Mouse (Mus musculus) mouse trophoblast stem cell (cell line): ENCODE measurements around the gene Satb2.

Experiments used
- in situ Hi-C, 2 experiments: fragments of 300-500 bp; cut with MseI, MboI; formaldehyde crosslinking; loops; 2 replicates in 1 of 2; 3 replicates in 1 of 2; pipeline ENCODE4 v1.15.1; 2025

The Satb2 gene

GRCm38 (mm10) chr1:56978151-56978700, at the start of gene Satb2:
Satb2 (minus strand) TSS chr1:56978650.
- in situ Hi-C loops: no loop called here

GRCm38 (mm10) chr1:57018941-57019340, 40.5 kb upstream of the Satb2 start:
- in situ Hi-C loops: no loop called here

DNA sequence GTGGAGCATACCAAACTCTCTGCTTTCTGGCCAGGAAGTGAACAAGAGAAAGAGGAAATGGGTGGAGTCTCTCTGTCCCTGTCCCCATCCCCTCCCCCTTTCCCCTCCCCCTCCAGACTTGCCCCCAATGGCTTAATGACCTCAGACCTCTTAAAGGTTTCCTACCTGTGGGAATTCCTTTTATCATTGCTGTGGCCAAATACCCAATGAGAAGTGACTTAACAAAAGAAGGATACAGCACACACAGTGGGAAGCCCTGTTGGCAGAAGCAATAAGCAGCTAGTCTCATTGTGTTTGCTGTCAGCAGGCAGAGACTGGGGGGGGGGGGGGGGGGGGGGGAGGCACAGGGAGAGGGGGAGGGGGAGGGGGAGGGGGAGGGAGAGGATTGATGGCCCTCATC, 35.4 kb upstream of the Satb2 start:
- in situ Hi-C loops: no loop called here

GRCm38 (mm10) chr1:57009171-57009570, 30.7 kb upstream of the Satb2 start:
- in situ Hi-C loops: no loop called here

GRCm38 (mm10) chr1:56995041-56995440, 16.6 kb upstream of the Satb2 start:
- in situ Hi-C loops: no loop called here

- in situ Hi-C loops: no loop called here
Observed at GRCm38 (mm10) chr1:56992310-56992709, 13.9 kb upstream of the Satb2 start.

DNA sequence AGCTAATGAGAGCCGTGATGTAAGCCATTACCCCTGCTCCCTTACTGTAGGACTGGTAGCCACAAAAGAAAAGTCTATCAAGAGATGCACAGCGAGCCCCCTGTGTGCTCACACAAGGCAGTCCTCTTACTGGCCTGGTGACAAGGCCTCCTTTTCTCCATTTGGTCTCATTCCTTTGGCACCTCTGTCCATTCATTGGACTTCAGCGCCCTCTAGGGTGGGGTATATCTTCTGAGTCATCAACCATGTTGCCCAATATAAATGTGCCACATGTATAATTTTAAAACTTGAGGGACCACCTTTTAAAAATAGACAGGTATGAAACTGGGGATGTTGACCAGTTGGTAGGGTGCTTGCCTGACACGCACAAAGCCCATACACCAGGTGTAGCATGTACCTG, 13.2 kb upstream of the Satb2 start:
- in situ Hi-C loops: no loop called here

GRCm38 (mm10) chr1:56984483-56984810, 6.0 kb upstream of the Satb2 start:
- in situ Hi-C loops: no loop called here

DNA sequence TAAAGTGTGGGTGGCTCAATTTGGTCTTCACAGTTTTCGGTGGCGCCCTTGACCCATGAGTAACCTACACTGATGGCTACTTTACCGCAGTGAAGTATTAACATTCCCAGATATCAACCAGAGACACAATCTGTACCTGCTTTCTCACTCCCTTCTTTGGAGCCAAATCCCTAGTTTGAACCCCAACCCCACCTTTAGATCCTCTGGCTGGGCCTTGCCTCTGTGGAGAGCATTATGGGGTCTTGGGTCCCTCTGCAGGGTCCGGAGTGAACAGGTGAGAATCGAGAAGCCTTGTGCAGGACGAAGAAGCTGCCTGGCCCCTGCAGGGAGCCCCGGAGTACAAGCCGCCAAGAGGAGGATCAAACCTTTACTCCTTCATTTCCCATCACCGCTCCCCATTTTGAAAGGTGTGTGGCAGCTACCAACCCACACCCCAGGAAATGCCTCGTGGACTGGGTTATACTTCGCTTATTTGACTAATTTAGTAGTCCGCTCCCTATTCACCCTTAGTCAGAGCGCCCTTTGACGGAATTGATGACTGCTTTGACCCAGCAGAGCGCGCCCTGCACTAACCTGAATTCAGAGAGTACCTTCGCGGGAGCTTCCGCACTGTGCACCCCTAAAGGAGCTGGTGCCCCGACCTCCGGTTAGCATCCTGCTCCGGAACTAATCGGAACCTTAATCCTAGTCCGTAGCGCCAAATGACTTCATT, 5.5 kb upstream of the Satb2 start:
- in situ Hi-C loops: no loop called here

DNA sequence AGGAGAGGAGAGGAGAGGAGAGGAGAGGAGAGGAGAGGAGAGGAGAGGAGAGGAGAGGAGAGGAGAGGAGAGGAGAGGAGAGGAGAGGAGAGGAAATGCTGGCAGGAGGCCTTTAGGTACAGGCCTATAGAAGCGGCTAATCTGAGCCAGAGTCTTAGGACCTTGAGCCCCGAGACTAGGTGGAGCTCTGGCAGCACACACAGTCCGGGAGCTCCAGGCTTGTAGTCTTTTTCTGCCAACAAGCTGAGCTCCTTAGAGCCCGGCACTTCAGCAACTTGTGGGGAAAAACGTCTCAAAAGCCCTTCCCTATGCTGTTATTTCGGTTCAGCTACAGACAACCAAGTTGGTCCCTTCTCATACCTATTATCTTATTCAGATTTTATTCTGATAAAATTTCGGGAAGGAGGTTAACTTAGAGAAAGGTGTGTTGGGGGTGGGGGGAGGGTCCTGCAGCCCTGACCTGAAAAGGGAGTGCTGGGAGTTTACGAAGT, 4.7 kb upstream of the Satb2 start:
- in situ Hi-C loops: no loop called here

GRCm38 (mm10) chr1:56982631-56983030, 4.2 kb upstream of the Satb2 start:
- in situ Hi-C loops: no loop called here

DNA sequence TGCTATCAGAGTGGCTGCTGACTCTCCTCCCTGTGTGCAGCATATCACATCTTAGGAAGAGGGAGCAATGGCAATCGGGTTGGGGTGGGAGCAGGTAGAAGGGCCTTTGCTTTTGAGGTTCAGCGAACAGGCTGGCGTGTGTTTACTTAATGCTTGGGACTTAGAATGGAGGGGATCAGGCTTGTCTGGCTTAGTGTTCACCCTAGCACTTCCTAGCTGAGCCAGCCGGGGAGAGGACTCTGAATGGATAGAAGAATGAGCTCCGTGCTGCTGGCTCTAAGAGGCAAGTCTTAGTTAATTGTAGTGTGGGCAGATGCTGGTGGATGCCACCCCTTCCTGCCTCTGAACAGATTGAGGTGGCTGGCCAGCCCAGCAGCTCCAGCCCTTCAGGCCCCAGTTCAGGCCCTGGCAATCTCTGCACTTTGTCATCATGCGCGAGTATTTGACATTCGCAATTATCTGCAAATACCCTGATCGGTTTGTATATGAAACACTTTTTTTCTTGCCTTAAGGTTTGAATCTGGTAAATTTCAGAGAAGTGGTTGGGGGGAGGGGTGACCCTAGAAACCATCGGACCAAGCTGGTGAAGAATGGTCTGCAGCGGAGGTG, 3.6 kb upstream of the Satb2 start:
- in situ Hi-C loops: no loop called here

- in situ Hi-C loops: no loop called here
Observed at GRCm38 (mm10) chr1:56981508-56981907, 3.1 kb upstream of the Satb2 start.

DNA sequence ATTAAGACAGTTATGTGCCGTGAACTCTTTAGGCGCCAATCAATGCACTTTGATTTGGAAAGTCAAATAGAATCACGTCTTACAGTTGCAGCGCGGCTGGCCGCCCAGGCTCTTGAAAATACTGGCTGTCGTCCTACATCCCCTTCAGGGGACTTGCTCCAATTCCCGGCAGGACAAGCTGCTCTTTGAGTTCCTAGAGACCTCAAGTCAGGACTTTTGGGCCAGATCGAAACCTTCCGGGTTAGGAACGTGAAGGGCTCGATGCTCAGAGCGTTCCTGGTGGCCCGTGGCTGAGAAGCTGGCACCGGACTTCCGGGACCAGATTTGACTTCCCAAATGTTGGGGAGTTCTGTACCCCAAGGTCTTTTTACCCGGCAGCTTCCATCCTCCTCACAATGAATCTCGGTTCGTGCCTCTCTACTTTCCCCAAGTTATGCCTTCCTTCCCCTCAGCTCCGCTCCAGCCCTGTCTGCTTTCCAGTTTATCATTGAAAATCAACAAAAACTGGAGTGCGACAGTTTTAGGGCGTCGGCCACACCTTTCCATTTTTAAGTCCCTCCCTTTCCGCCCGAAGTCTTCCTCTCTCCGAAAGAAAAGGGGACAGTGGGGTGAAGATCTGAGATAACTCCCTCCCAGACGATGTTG, 2.3 kb upstream of the Satb2 start:
- in situ Hi-C loops: no loop called here

DNA sequence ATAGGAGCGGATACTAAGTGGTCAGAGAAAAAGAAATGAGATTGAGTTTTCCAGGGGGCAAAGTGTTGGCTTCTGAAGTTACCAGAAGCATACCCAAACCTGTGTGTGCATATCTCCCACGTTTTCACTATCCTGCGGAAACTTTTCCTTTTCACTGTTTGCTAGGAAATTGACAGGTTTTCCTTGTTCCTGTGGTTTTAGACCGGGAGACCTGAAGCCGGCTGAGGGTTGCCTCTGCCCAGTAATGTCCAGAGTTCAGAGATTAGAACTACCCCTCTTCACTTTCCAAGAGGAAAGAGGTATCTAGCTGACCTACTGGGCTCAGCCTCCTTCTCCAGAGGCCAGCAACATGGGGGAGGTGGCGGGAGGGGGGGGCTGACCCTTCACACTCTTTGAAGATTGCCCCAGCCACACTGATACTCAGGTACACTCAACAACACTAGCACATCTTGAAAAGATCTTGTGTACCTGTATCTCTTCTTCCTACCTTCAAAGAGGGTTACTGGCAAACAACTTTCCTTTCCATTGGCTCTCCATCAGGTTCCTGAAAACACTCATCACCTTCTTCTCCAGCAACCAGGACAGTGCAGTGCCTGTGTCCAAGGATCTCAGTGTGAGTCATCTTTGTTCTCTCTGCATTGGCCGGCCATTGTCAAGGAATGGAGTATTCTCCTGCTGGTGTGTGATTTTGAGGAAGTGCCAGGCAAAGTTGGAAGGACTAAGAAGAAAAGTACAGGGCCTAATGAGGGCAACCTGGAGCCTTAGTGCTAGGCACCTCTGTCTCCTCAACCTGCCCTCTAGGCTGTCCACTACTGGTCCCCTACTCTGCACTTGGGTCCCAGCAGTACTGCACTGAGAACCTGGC, 1.3 kb upstream of the Satb2 start:
- in situ Hi-C loops: no loop called here

DNA sequence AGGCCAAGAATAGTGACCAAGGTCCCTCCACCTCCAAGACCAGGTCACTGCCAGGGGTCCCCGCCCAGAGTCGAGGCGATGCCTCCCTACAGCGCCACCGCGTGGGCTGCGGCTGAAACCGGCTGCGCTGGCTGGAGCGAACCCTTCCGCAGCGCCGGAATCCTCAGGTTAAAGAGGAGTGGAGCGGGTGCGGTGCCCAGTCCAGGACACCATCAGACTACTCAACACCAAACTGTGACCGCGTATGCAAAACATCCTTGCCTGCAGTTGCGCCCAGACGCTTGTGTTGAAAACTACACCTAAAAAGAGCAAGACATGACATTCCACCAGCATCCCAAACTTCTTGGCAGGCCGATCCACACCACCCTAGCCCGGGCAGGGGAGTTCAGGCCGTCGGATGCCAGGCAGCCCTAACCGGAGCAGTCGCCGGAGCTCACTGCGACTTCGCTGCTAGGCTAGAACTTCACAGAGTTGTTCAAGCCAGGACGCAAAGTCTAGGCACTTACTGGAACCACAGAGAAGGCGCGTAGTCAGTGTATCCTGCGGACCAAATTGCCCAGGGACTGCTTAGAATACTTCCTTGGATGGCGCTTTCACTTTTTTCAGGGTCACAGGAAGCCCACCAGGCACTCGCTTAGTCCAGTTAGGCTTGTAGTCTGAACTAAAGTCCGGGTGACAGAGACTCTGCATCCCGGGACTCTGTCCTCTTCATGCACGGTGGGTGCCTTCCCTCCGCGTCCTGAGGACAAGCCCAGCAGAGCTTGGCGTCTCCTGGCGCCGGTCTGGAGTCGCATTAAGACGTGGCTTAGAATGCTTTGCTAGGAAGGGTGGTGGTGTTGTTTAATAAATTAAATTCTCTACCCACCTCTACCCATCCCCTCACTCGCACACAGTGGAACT, 999 bp downstream of the Satb2 start:
- in situ Hi-C loops: no loop called here

GRCm38 (mm10) chr1:56976825-56977104, 1.7 kb downstream of the Satb2 start:
- in situ Hi-C loops: no loop called here

DNA sequence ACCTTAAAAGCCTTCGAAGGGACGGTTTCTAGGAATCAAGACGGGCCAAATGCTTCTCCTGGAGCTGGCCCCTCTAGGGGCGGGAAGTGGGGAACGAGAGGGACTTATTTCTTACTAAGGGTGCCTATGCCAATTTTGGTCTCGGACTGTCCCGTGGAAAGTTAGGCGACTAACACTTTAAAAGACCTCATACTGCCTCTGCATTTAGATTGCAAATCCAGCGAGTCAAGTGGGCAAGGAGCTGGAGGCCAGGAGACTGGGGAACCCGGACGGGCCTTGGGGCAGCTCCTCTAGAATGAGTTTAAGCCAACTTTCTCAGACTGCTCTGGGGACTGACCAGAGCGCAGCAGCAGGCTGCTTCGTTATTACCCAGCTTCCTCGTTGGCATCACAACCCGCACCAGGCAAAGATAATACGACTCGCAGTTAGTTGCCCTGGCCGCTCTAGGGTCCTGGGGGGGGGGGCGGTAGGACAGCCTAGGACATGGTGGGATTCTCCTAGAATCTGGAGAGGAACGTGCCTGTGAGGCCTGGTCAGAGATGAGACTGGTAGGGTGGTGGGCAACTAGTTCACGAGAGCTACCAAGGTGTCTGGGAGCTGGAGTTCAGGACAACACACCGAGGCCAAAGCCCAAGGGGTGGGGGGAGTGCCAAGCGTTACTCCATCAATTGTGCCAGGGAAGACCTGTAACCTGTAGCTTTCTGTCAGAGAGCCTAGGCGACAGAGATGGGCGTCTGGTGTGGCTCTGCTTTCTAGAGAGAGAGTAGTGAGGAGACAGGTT, 2.2 kb downstream of the Satb2 start:
- in situ Hi-C loops: no loop called here

DNA sequence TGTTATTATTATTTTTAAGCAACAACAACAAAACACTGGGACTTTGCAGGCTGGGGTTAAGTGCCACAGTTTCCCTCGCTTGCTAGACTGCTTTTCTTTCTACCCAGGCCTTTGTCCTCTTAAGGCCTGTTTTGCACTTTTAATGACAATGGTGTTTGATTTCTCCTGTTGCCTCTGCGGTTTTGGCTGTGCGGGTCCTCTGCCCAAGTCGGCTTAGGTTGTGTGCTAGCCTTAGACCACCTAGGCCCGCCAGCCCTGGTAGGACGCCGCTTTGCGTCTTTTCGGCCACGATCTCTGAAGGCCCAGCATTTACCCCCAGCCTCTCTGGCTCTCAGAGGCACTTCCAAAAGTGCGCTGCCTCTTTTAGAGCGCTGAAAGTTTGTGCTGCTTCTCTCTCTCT, 2.9 kb downstream of the Satb2 start:
- in situ Hi-C loops: no loop called here

- in situ Hi-C loops: no loop called here
Observed at GRCm38 (mm10) chr1:56974187-56974586, 4.3 kb downstream of the Satb2 start.
